Mouse (Mus musculus): ENCODE results near the gene Wdr63. TPM values are rescaled to one million over a fixed set of nuclear protein-coding genes. Genes with fewer than 3 reads are reported as not detected.

Gene Wdr63
- polyA plus RNA-seq, 1 experiment from 2014 or later, result 0.31 TPM

GRCm38 (mm10) chr3:146150058-146150400, 42.1 kb upstream of the Wdr63 start:
- Histone ChIP-seq H3K4me3 (ENCODE audit: low read length) (peak overlapping the region; percentile 54), H3K27me3 (ENCODE audit: insufficient read depth, low read length) (peaks cover 5% of the 10 kb centered on the region; the same call in 1 of the 2 replicates), H3K9me3 (ENCODE audit: low read length) (no peaks in the 10 kb centered on the region), H3K4me2 (replicated peaks; ENCODE audit: low read depth, low read length) (peak overlapping the region; percentile 98), H3K36me3 (ENCODE audit: insufficient read depth, low read length) (no peaks in the 10 kb centered on the region), H3K9ac (replicated peaks; ENCODE audit: low read length) (peak overlapping the region; percentile 66), H3K4me1 (ENCODE audit: insufficient read depth, low read length) (peaks cover 18% of the 10 kb centered on the region), H3K27ac (ENCODE audit: low read length) (no peak overlapping the region)
- peak; percentile 47; the same call in 1 of the 2 replicates for ATAC-seq (ENCODE audit: low FRiP score, low TSS enrichment)
- 1% methylated on average over 26 of the region's 26 CpGs for WGBS

- 11% methylated on average over 34 of the region's 34 CpGs for WGBS
- no peaks in the 10 kb centered on the region for H3K9me3 ChIP-seq (ENCODE audit: low read length)
- peak within 1 kb of the TSS; percentile 54 for H3K4me3 ChIP-seq (ENCODE audit: low read length)
- peak within 1 kb of the TSS; percentile 98 for H3K4me2 ChIP-seq (replicated peaks; ENCODE audit: low read depth, low read length)
- no peak within 1 kb of the TSS for H3K27ac ChIP-seq (ENCODE audit: low read length)
- peaks cover 18% of the 10 kb centered on the region for H3K4me1 ChIP-seq (ENCODE audit: insufficient read depth, low read length)
- H3K27me3 ChIP-seq (ENCODE audit: insufficient read depth, low read length), result peaks cover 5% of the 10 kb centered on the region; the same call in 1 of the 2 replicates
- peak; percentile 29; the same call in 1 of the 2 replicates for ATAC-seq (ENCODE audit: low FRiP score, low TSS enrichment)
- H3K36me3 ChIP-seq (ENCODE audit: insufficient read depth, low read length), result no peaks in the 10 kb centered on the region
- H3K9ac ChIP-seq (replicated peaks; ENCODE audit: low read length), result peak within 1 kb of the TSS; percentile 66
Measured at GRCm38 (mm10) chr3:146149156-146150057, 41.5 kb upstream of the Wdr63 start, which contains the start of gene Mcoln2. Mcoln2 (plus strand) TSS chr3:146149833.

GRCm38 (mm10) chr3:146146131-146146530, 38.2 kb upstream of the Wdr63 start:
- Histone ChIP-seq H3K36me3 (ENCODE audit: insufficient read depth, low read length) (no peaks in the 10 kb centered on the region), H3K4me2 (replicated peaks; ENCODE audit: low read depth, low read length) (no peak overlapping the region), H3K9ac (replicated peaks; ENCODE audit: low read length) (no peak overlapping the region), H3K27me3 (ENCODE audit: insufficient read depth, low read length) (peaks cover 5% of the 10 kb centered on the region; the same call in 1 of the 2 replicates), H3K27ac (ENCODE audit: low read length) (no peak overlapping the region), H3K4me1 (ENCODE audit: insufficient read depth, low read length) (peaks cover 12% of the 10 kb centered on the region), H3K4me3 (ENCODE audit: low read length) (no peak overlapping the region), H3K9me3 (ENCODE audit: low read length) (no peaks in the 10 kb centered on the region)
- 47% methylated on average over 5 of the region's 5 CpGs for WGBS
- ATAC-seq (ENCODE audit: low FRiP score, low TSS enrichment), result no peak

GRCm38 (mm10) chr3:146145501-146145900, 37.6 kb upstream of the Wdr63 start:
- 61% methylated on average over 5 of the region's 5 CpGs for WGBS
- Histone ChIP-seq H3K4me3 (ENCODE audit: low read length) (no peak overlapping the region), H3K27ac (ENCODE audit: low read length) (no peak overlapping the region), H3K9me3 (ENCODE audit: low read length) (no peaks in the 10 kb centered on the region), H3K9ac (replicated peaks; ENCODE audit: low read length) (no peak overlapping the region), H3K4me1 (ENCODE audit: insufficient read depth, low read length) (peaks cover 7% of the 10 kb centered on the region), H3K4me2 (replicated peaks; ENCODE audit: low read depth, low read length) (no peak overlapping the region), H3K36me3 (ENCODE audit: insufficient read depth, low read length) (no peaks in the 10 kb centered on the region), H3K27me3 (ENCODE audit: insufficient read depth, low read length) (peaks cover 5% of the 10 kb centered on the region; the same call in 1 of the 2 replicates)
- no peak for ATAC-seq (ENCODE audit: low FRiP score, low TSS enrichment)

GRCm38 (mm10) chr3:146142523-146142922, 34.6 kb upstream of the Wdr63 start:
- Histone ChIP-seq H3K27ac (ENCODE audit: low read length) (no peak overlapping the region), H3K9ac (replicated peaks; ENCODE audit: low read length) (no peak overlapping the region), H3K9me3 (ENCODE audit: low read length) (no peaks in the 10 kb centered on the region), H3K4me2 (replicated peaks; ENCODE audit: low read depth, low read length) (no peak overlapping the region), H3K4me3 (ENCODE audit: low read length) (no peak overlapping the region), H3K27me3 (ENCODE audit: insufficient read depth, low read length) (peaks cover 5% of the 10 kb centered on the region; the same call in 1 of the 2 replicates), H3K36me3 (ENCODE audit: insufficient read depth, low read length) (no peaks in the 10 kb centered on the region), H3K4me1 (ENCODE audit: insufficient read depth, low read length) (no peaks in the 10 kb centered on the region)
- ATAC-seq (ENCODE audit: low FRiP score, low TSS enrichment), result no peak
- WGBS, result 88% methylated on average over 7 of the region's 7 CpGs

GRCm38 (mm10) chr3:146140276-146140675, 32.3 kb upstream of the Wdr63 start:
- no peak overlapping the region for H3K4me2 ChIP-seq (replicated peaks; ENCODE audit: low read depth, low read length)

GRCm38 (mm10) chr3:146136422-146136821, 28.5 kb upstream of the Wdr63 start:
- Histone ChIP-seq H3K9ac (replicated peaks; ENCODE audit: low read length) (no peak overlapping the region), H3K9me3 (ENCODE audit: low read length) (peaks cover 3% of the 10 kb centered on the region; the same call in 1 of the 2 replicates), H3K27ac (ENCODE audit: low read length) (no peak overlapping the region), H3K27me3 (ENCODE audit: insufficient read depth, low read length) (no peaks in the 10 kb centered on the region), H3K36me3 (ENCODE audit: insufficient read depth, low read length) (no peaks in the 10 kb centered on the region), H3K4me1 (ENCODE audit: insufficient read depth, low read length) (no peaks in the 10 kb centered on the region), H3K4me3 (ENCODE audit: low read length) (no peak overlapping the region), H3K4me2 (replicated peaks; ENCODE audit: low read depth, low read length) (no peak overlapping the region)
- peak; percentile 31; the same call in 1 of the 2 replicates for ATAC-seq (ENCODE audit: low FRiP score, low TSS enrichment)
- WGBS, result 33% methylated on average over 10 of the region's 10 CpGs

More at GRCm38 (mm10) chr3:146140276-146140675, 32.3 kb upstream of the Wdr63 start:
- no peak for ATAC-seq (ENCODE audit: low FRiP score, low TSS enrichment)
- H3K27ac ChIP-seq (ENCODE audit: low read length), result no peak overlapping the region
- no peaks in the 10 kb centered on the region for H3K27me3 ChIP-seq (ENCODE audit: insufficient read depth, low read length)
- no peak overlapping the region for H3K9ac ChIP-seq (replicated peaks; ENCODE audit: low read length)
- H3K36me3 ChIP-seq (ENCODE audit: insufficient read depth, low read length), result no peaks in the 10 kb centered on the region
- WGBS, result 94% methylated on average over 7 of the region's 7 CpGs
- no peaks in the 10 kb centered on the region for H3K4me1 ChIP-seq (ENCODE audit: insufficient read depth, low read length)
- no peak overlapping the region for H3K4me3 ChIP-seq (ENCODE audit: low read length)
- no peaks in the 10 kb centered on the region for H3K9me3 ChIP-seq (ENCODE audit: low read length)

- no peak for ATAC-seq (ENCODE audit: low FRiP score, low TSS enrichment)
- Histone ChIP-seq H3K9ac (replicated peaks; ENCODE audit: low read length) (no peak overlapping the region), H3K27me3 (ENCODE audit: insufficient read depth, low read length) (no peaks in the 10 kb centered on the region), H3K9me3 (ENCODE audit: low read length) (peaks cover 3% of the 10 kb centered on the region; the same call in 1 of the 2 replicates), H3K4me1 (ENCODE audit: insufficient read depth, low read length) (no peaks in the 10 kb centered on the region), H3K36me3 (ENCODE audit: insufficient read depth, low read length) (no peaks in the 10 kb centered on the region), H3K4me3 (ENCODE audit: low read length) (no peak overlapping the region), H3K4me2 (replicated peaks; ENCODE audit: low read depth, low read length) (no peak overlapping the region), H3K27ac (ENCODE audit: low read length) (no peak overlapping the region)
- 79% methylated on average over 2 of the region's 2 CpGs for WGBS
Measured at GRCm38 (mm10) chr3:146135417-146135816, 27.5 kb upstream of the Wdr63 start.

- Histone ChIP-seq H3K9me3 (ENCODE audit: low read length) (peaks cover 3% of the 10 kb centered on the region; the same call in 1 of the 2 replicates), H3K4me1 (ENCODE audit: insufficient read depth, low read length) (no peaks in the 10 kb centered on the region), H3K4me2 (replicated peaks; ENCODE audit: low read depth, low read length) (no peak overlapping the region), H3K27me3 (ENCODE audit: insufficient read depth, low read length) (no peaks in the 10 kb centered on the region), H3K9ac (replicated peaks; ENCODE audit: low read length) (no peak overlapping the region), H3K27ac (ENCODE audit: low read length) (no peak overlapping the region), H3K36me3 (ENCODE audit: insufficient read depth, low read length) (no peaks in the 10 kb centered on the region), H3K4me3 (ENCODE audit: low read length) (no peak overlapping the region)
- 57% methylated on average over 9 of the region's 9 CpGs for WGBS
- no peak; the same call in 1 of the 2 replicates for ATAC-seq (ENCODE audit: low FRiP score, low TSS enrichment)
Measured at GRCm38 (mm10) chr3:146134834-146135233, 26.9 kb upstream of the Wdr63 start.

GRCm38 (mm10) chr3:146127205-146127604, 19.3 kb upstream of the Wdr63 start:
- Histone ChIP-seq H3K9ac (replicated peaks; ENCODE audit: low read length) (no peak overlapping the region), H3K36me3 (ENCODE audit: insufficient read depth, low read length) (no peaks in the 10 kb centered on the region), H3K9me3 (ENCODE audit: low read length) (no peaks in the 10 kb centered on the region), H3K4me1 (ENCODE audit: insufficient read depth, low read length) (no peaks in the 10 kb centered on the region), H3K4me3 (ENCODE audit: low read length) (no peak overlapping the region), H3K27me3 (ENCODE audit: insufficient read depth, low read length) (no peaks in the 10 kb centered on the region), H3K4me2 (replicated peaks; ENCODE audit: low read depth, low read length) (no peak overlapping the region), H3K27ac (ENCODE audit: low read length) (no peak overlapping the region)
- 75% methylated on average over 6 of the region's 6 CpGs for WGBS
- no peak for ATAC-seq (ENCODE audit: low FRiP score, low TSS enrichment)

Measured in kidney, embryonic 16.5 days (tissue).